Mouse (Mus musculus): ENCODE results near the gene Pot1a. TPM values are rescaled to one million over a fixed set of nuclear protein-coding genes. Genes with fewer than 3 reads are reported as not detected.

The Pot1a gene
- polyA plus RNA-seq, 1 experiment from 2014 or later, result 32.3 TPM

- Histone ChIP-seq H3K27ac (ENCODE audit: low read length) (no peak overlapping the region), H3K36me3 (ENCODE audit: control insufficient read depth, insufficient read depth, low read length) (peaks cover 7% of the 10 kb centered on the region; the same call in 1 of the 2 replicates), H3K4me2 (ENCODE audit: low read depth, low read length) (no peak overlapping the region), H3K4me1 (replicated peaks; ENCODE audit: control insufficient read depth, insufficient read depth, low read length) (no peaks in the 10 kb centered on the region), H3K9ac (ENCODE audit: low read length) (no peak overlapping the region), H3K4me3 (ENCODE audit: low read length) (no peak overlapping the region), H3K9me3 (ENCODE audit: control insufficient read depth, low read length) (no peaks in the 10 kb centered on the region), H3K27me3 (ENCODE audit: control insufficient read depth, insufficient read depth, low read depth, low read length) (no peaks in the 10 kb centered on the region)
- 86% methylated on average over 1 of the region's 1 CpGs for WGBS
- no peak for ATAC-seq (ENCODE audit: low read depth)
These were observed 56.4 kb downstream of the Pot1a start for GRCm38 (mm10) chr6:25752651-25753050.

- H3K27ac ChIP-seq (ENCODE audit: low read length), result no peak overlapping the region
- no peak overlapping the region for H3K4me3 ChIP-seq (ENCODE audit: low read length)
- H3K9ac ChIP-seq (ENCODE audit: low read length), result no peak overlapping the region
- H3K36me3 ChIP-seq (ENCODE audit: control insufficient read depth, insufficient read depth, low read length), result no peaks in the 10 kb centered on the region; the same call in 1 of the 2 replicates
- H3K27me3 ChIP-seq (ENCODE audit: control insufficient read depth, insufficient read depth, low read depth, low read length), result no peaks in the 10 kb centered on the region
- no peak for ATAC-seq (ENCODE audit: low read depth)
- no peaks in the 10 kb centered on the region for H3K9me3 ChIP-seq (ENCODE audit: control insufficient read depth, low read length)
- H3K4me2 ChIP-seq (ENCODE audit: low read depth, low read length), result no peak overlapping the region
- no peaks in the 10 kb centered on the region for H3K4me1 ChIP-seq (replicated peaks; ENCODE audit: control insufficient read depth, insufficient read depth, low read length)
These were observed 72.5 kb downstream of the Pot1a start for GRCm38 (mm10) chr6:25736533-25736932.

- Histone ChIP-seq H3K4me1 (replicated peaks; ENCODE audit: control insufficient read depth, insufficient read depth, low read length) (no peaks in the 10 kb centered on the region), H3K9ac (ENCODE audit: low read length) (no peak overlapping the region), H3K36me3 (ENCODE audit: control insufficient read depth, insufficient read depth, low read length) (no peaks in the 10 kb centered on the region), H3K9me3 (ENCODE audit: control insufficient read depth, low read length) (no peaks in the 10 kb centered on the region), H3K27me3 (ENCODE audit: control insufficient read depth, insufficient read depth, low read depth, low read length) (no peaks in the 10 kb centered on the region), H3K27ac (ENCODE audit: low read length) (no peak overlapping the region), H3K4me3 (ENCODE audit: low read length) (no peak overlapping the region), H3K4me2 (ENCODE audit: low read depth, low read length) (no peak overlapping the region)
- no peak for ATAC-seq (ENCODE audit: low read depth)
- 76% methylated on average over 1 of the region's 1 CpGs for WGBS
These were observed 82.5 kb downstream of the Pot1a start for GRCm38 (mm10) chr6:25726560-25726959.

- WGBS, result 17% methylated on average over 2 of the region's 2 CpGs
- H3K4me3 ChIP-seq (ENCODE audit: low read length), result no peak overlapping the region
- no peak overlapping the region for H3K9ac ChIP-seq (ENCODE audit: low read length)
- H3K27ac ChIP-seq (ENCODE audit: low read length), result no peak overlapping the region
- H3K27me3 ChIP-seq (ENCODE audit: control insufficient read depth, insufficient read depth, low read depth, low read length), result no peaks in the 10 kb centered on the region
- no peak; the same call in 1 of the 2 replicates for ATAC-seq (ENCODE audit: low read depth)
- H3K9me3 ChIP-seq (ENCODE audit: control insufficient read depth, low read length), result no peaks in the 10 kb centered on the region
- no peaks in the 10 kb centered on the region for H3K4me1 ChIP-seq (replicated peaks; ENCODE audit: control insufficient read depth, insufficient read depth, low read length)
- H3K4me2 ChIP-seq (ENCODE audit: low read depth, low read length), result no peak overlapping the region
- no peaks in the 10 kb centered on the region for H3K36me3 ChIP-seq (ENCODE audit: control insufficient read depth, insufficient read depth, low read length)
These were observed 98.4 kb downstream of the Pot1a start for GRCm38 (mm10) chr6:25710601-25711000.

GRCm38 (mm10) chr6:25709250-25709895 is 99.7 kb downstream of the Pot1a start:
- Histone ChIP-seq H3K9me3 (ENCODE audit: control insufficient read depth, low read length) (no peaks in the 10 kb centered on the region), H3K27ac (ENCODE audit: low read length) (no peak overlapping the region), H3K4me1 (replicated peaks; ENCODE audit: control insufficient read depth, insufficient read depth, low read length) (no peaks in the 10 kb centered on the region), H3K27me3 (ENCODE audit: control insufficient read depth, insufficient read depth, low read depth, low read length) (no peaks in the 10 kb centered on the region), H3K4me2 (ENCODE audit: low read depth, low read length) (no peak overlapping the region), H3K9ac (ENCODE audit: low read length) (no peak overlapping the region), H3K36me3 (ENCODE audit: control insufficient read depth, insufficient read depth, low read length) (no peaks in the 10 kb centered on the region), H3K4me3 (ENCODE audit: low read length) (no peak overlapping the region)
- no peak; the same call in 1 of the 2 replicates for ATAC-seq (ENCODE audit: low read depth)
- WGBS, result 15% methylated on average over 6 of the region's 6 CpGs

- H3K4me2 ChIP-seq (ENCODE audit: low read depth, low read length), result no peak overlapping the region
- no peaks in the 10 kb centered on the region for H3K36me3 ChIP-seq (ENCODE audit: control insufficient read depth, insufficient read depth, low read length)
- no peaks in the 10 kb centered on the region for H3K4me1 ChIP-seq (replicated peaks; ENCODE audit: control insufficient read depth, insufficient read depth, low read length)
- WGBS, result 46% methylated on average over 2 of the region's 2 CpGs
- no peak for ATAC-seq (ENCODE audit: low read depth)
- no peaks in the 10 kb centered on the region for H3K27me3 ChIP-seq (ENCODE audit: control insufficient read depth, insufficient read depth, low read depth, low read length)
- no peak overlapping the region for H3K4me3 ChIP-seq (ENCODE audit: low read length)
- H3K9ac ChIP-seq (ENCODE audit: low read length), result no peak overlapping the region
- H3K9me3 ChIP-seq (ENCODE audit: control insufficient read depth, low read length), result no peaks in the 10 kb centered on the region
- no peak overlapping the region for H3K27ac ChIP-seq (ENCODE audit: low read length)
These were observed 109.1 kb downstream of the Pot1a start for GRCm38 (mm10) chr6:25699956-25700355.

Other genes with a start within 250 kb of the Pot1a start
- 0.55 and 0.57 TPM in 2 replicates for gene Gpr37, start 118.5 kb downstream of the Pot1a start, polyA plus RNA-seq (2015; fragmentation: Nextera tagmentation; extraction: Ambion mirVana)

Data from lung, embryonic 16.5 days (tissue).